Mouse (Mus musculus): Measurements from ENCODE around the gene Fgfr2.
A peak's percentile ranks its signal among the peaks of the same experiment; 100 is the strongest.

Fgfr2 gene

DNA sequence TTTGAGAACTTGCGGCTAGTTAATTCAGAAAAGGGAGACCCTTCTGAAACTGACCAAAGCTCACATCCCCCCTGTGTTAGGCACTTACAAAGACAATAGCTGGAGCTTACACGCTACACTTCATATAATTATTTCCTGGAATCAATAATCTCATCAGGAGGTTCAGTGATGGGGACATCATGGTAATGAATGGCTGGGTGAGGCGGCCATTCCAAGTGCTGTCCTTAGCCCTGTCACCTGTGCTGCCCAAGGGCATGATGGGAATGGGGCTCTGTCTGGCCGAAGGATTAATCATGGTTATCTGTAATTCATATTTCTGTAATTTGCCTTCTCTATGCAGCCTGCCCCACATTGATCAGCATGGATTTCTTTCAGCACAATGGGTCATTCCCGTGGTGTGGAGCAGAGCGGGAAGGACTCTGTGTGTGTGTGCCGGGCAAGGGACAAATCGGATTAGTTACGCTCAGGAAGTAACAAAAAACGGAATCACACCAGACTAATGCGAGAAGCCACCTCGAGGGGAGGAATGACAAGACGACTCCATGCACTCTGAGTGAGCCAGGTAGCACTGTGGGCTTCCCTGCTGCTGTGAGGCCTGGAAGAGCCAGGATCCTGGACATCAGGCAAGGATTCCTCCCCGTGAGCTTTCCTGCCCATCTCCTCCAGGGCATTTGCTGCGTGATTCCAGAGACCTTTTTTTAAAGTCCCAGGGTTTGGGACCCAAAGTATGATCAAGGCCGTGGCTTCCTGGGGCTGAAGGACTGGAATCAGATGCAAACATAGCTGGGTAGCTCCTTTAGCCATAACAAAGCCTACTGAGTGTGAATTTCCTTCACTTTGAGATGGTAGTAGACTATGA is 1375.8 kb downstream of the Fgfr2 start:
- no peak overlapping the region for H3K4me3 ChIP-seq (replicated peaks; ENCODE audit: low read length)

DNA sequence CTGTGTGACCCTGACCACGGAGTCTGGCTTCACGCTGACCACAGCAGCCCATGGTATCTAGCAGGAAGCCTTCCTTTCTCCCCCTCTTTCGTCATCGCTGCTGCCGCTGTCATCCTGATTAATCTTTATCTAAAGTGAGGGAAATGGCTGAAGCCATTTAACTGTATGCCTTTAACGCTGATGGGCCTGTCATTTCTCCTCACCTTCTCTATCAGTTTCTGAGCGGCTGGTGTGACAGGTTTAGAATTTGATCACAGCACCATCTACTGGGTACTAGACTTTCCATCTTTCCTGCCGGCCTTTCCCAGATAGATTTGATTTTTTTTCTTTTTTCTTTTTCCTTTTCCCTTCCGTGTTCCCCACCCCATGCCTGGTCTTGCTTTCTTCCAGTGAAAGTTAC is 1376.4 kb downstream of the Fgfr2 start:
- Histone ChIP-seq H3K4me3 (replicated peaks; ENCODE audit: low read length) (no peak overlapping the region), H3K36me3 (ENCODE audit: insufficient read depth, low read length) (no peaks in the 10 kb centered on the region), H3K27me3 (ENCODE audit: insufficient read depth, low read length) (peaks cover 16% of the 10 kb centered on the region), H3K4me1 (replicated peaks; ENCODE audit: low read depth, low read length) (0 out of 2 replicates have a peak, but pooled peaks cover 3% of the 10 kb centered on the region), H3K9me3 (ENCODE audit: low read length) (no peaks in the 10 kb centered on the region)
- TF ChIP-seq POU5F1 (IDR thresholded peaks at IDR 0.05; ENCODE audit: borderline replicate concordance, low read length) (no peak), CTCF (conservative IDR thresholded peaks at IDR 0.05; ENCODE audit: low read length) (no peak), NANOG (IDR thresholded peaks at IDR 0.05; ENCODE audit: borderline replicate concordance, low read length) (no peak)

More for the DNA sequence above, 1375.8 kb downstream of the Fgfr2 start:
- 0 out of 2 replicates have a peak, but pooled peaks cover 3% of the 10 kb centered on the region for H3K4me1 ChIP-seq (replicated peaks; ENCODE audit: low read depth, low read length)
- no peaks in the 10 kb centered on the region for H3K36me3 ChIP-seq (ENCODE audit: insufficient read depth, low read length)
- H3K9me3 ChIP-seq (ENCODE audit: low read length): no peaks in the 10 kb centered on the region
- no peak for TF ChIP-seq NANOG (IDR thresholded peaks at IDR 0.05; ENCODE audit: borderline replicate concordance, low read length)
- no peak for TF ChIP-seq CTCF (conservative IDR thresholded peaks at IDR 0.05; ENCODE audit: low read length)
- TF ChIP-seq POU5F1 (IDR thresholded peaks at IDR 0.05; ENCODE audit: borderline replicate concordance, low read length): no peak
- H3K27me3 ChIP-seq (ENCODE audit: insufficient read depth, low read length): peaks cover 12% of the 10 kb centered on the region

DNA sequence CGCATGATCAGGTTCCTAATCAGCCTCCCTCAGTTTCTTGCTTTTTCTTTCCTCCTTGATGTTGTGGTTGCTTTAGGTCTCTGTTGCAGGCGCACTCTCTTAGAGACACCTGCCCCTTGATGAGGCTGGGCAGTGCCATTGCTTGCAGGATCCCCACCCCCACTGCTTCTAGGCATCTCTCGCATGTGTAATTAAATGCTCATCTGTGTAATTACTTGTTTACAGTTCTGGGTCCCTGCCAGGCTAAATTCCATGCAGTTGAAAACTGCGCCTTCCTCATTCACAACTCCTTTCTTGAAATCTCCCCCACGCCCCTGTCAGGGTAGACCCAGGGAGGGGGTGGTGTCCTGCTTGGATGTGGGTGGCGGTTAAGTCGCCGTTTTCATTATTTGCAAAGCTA is 1380.0 kb downstream of the Fgfr2 start:
- H3K4me1 ChIP-seq (replicated peaks; ENCODE audit: low read depth, low read length): 0 out of 2 replicates have a peak, but pooled peaks cover 3% of the 10 kb centered on the region
- H3K27me3 ChIP-seq (ENCODE audit: insufficient read depth, low read length): peaks cover 16% of the 10 kb centered on the region
- TF ChIP-seq POU5F1 (IDR thresholded peaks at IDR 0.05; ENCODE audit: borderline replicate concordance, low read length): no peak
- TF ChIP-seq NANOG (IDR thresholded peaks at IDR 0.05; ENCODE audit: borderline replicate concordance, low read length): no peak
- TF ChIP-seq CTCF (conservative IDR thresholded peaks at IDR 0.05; ENCODE audit: low read length): no peak
- H3K9me3 ChIP-seq (ENCODE audit: low read length): no peaks in the 10 kb centered on the region
- H3K36me3 ChIP-seq (ENCODE audit: insufficient read depth, low read length): no peaks in the 10 kb centered on the region
- H3K4me3 ChIP-seq (replicated peaks; ENCODE audit: low read length): no peak overlapping the region

DNA sequence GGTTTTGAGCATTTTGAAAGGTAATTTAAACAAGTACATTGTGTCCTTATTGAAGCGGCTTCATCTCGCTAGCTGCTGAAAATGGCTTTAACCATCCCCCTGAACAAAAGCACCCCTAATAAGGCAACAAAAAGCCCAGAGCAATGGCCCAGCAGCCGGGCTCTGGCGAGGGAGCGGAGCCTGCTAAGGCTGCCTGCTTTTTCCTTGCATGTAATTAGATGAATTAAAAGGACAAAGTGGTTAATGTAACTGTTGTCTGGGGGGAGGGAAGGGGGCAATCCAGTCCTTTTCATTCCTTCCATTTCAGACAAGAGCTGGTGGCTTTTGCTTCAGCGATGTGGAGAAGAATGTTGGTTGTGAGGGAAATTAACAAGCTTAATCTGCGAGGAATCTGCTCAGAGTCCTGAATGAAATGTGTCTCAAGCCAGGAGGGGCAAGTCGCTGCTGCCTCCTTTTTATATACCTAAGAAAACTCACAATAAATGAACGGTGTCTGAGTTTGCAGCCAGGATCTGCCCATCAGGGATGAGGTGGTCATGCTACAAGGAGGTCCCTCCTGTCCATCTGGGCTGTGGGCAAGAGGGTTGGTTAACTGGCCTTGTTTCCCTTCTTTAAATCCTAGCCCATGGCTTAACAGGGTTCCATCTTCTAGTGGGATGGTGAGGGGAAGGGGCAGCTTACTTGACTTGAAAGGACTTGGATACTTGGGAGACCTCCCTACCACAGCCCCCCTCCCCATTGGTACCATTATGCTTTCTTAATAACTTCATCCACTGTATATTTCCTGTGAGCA is 1400.2 kb downstream of the Fgfr2 start:
- H3K27me3 ChIP-seq (ENCODE audit: insufficient read depth, low read length): peaks cover 6% of the 10 kb centered on the region; the same call in 1 of the 2 replicates
- H3K36me3 ChIP-seq (ENCODE audit: insufficient read depth, low read length): no peaks in the 10 kb centered on the region
- no peaks in the 10 kb centered on the region for H3K9me3 ChIP-seq (ENCODE audit: low read length)
- TF ChIP-seq CTCF (conservative IDR thresholded peaks at IDR 0.05; ENCODE audit: low read length) (no peak), NANOG (IDR thresholded peaks at IDR 0.05; ENCODE audit: borderline replicate concordance, low read length) (no peak), POU5F1 (IDR thresholded peaks at IDR 0.05; ENCODE audit: borderline replicate concordance, low read length) (no peak)
- no peak overlapping the region for H3K4me3 ChIP-seq (replicated peaks; ENCODE audit: low read length)
- peaks cover 14% of the 10 kb centered on the region for H3K4me1 ChIP-seq (replicated peaks; ENCODE audit: low read depth, low read length)

DNA sequence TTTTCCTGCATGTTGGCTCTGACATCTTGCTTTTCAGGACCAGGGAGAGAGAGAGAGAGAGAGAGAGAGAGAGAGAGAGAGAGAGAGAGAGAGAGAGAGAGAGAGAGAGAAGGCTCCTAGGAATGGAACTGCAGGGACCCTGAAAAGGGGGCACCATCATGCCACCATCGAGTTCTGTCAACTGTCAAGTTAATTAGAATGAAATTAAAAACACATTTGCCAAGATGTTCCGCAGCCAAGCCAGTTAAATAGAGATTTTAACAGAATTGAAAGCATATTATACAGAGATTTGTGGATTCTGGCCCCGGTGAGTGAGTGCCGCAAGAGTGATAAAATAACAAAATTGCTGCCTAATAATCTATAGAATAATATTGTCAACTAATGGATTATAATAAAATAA is 1400.8 kb downstream of the Fgfr2 start:
- Histone ChIP-seq H3K27me3 (ENCODE audit: insufficient read depth, low read length) (peaks cover 6% of the 10 kb centered on the region; the same call in 1 of the 2 replicates), H3K9me3 (ENCODE audit: low read length) (no peaks in the 10 kb centered on the region), H3K4me1 (replicated peaks; ENCODE audit: low read depth, low read length) (peaks cover 13% of the 10 kb centered on the region), H3K4me3 (replicated peaks; ENCODE audit: low read length) (no peak overlapping the region), H3K36me3 (ENCODE audit: insufficient read depth, low read length) (no peaks in the 10 kb centered on the region)
- TF ChIP-seq NANOG (IDR thresholded peaks at IDR 0.05; ENCODE audit: borderline replicate concordance, low read length) (no peak), CTCF (conservative IDR thresholded peaks at IDR 0.05; ENCODE audit: low read length) (no peak), POU5F1 (IDR thresholded peaks at IDR 0.05; ENCODE audit: borderline replicate concordance, low read length) (no peak)

DNA sequence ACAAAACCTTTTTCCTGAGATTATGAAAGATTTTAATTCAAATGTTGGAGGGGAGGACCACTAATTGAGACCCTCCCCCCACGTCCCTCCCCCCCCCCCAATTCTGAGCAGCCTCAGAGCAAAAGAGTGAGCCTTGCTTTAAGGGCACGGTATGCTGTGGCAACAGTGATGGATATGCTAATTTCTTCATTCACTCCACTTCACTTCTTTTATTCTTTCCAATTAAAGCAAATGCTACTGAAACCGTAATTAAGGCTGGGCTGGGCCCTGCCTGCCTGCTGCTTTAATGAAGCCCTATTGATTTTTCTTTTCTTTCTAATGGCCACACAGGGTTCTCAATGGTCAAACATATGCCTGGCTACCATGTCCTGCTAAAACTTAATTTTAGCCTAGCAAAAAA is 1404.9 kb downstream of the Fgfr2 start:
- no peaks in the 10 kb centered on the region for H3K36me3 ChIP-seq (ENCODE audit: insufficient read depth, low read length)
- peak; percentile 16; the same call in 1 of the 2 replicates for TF ChIP-seq NANOG (IDR thresholded peaks at IDR 0.05; ENCODE audit: borderline replicate concordance, low read length)
- no peak for TF ChIP-seq CTCF (conservative IDR thresholded peaks at IDR 0.05; ENCODE audit: low read length)

DNA sequence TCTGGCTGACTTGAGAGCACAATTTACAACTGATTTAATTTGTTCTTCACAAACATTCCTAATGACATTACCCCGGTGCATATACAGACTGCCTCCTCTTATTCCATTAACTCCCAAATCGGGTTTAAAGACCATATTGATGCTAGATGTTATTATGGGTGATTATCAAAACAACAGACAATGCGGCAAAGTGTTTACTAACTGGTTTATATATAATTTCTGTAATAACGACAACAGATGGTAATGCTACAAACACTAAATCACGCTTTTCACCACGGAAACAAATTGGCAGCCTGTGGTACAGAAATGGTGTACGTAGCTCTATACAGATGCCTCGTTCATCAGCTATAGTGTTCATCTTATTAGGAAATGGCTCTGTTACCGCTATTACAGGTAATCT is 1410.1 kb downstream of the Fgfr2 start:
- Histone ChIP-seq H3K36me3 (ENCODE audit: insufficient read depth, low read length) (no peaks in the 10 kb centered on the region), H3K9me3 (ENCODE audit: low read length) (no peaks in the 10 kb centered on the region), H3K4me1 (replicated peaks; ENCODE audit: low read depth, low read length) (peaks cover 7% of the 10 kb centered on the region), H3K27me3 (ENCODE audit: insufficient read depth, low read length) (peaks cover 3% of the 10 kb centered on the region; the same call in 1 of the 2 replicates), H3K4me3 (replicated peaks; ENCODE audit: low read length) (no peak overlapping the region)
- no peak for TF ChIP-seq CTCF (conservative IDR thresholded peaks at IDR 0.05; ENCODE audit: low read length)
- no peak for TF ChIP-seq NANOG (IDR thresholded peaks at IDR 0.05; ENCODE audit: borderline replicate concordance, low read length)

More for the DNA sequence above, 1404.9 kb downstream of the Fgfr2 start:
- peaks cover 16% of the 10 kb centered on the region for H3K4me1 ChIP-seq (replicated peaks; ENCODE audit: low read depth, low read length)
- peaks cover 8% of the 10 kb centered on the region; the same call in 1 of the 2 replicates for H3K27me3 ChIP-seq (ENCODE audit: insufficient read depth, low read length)
- no peaks in the 10 kb centered on the region for H3K9me3 ChIP-seq (ENCODE audit: low read length)
- no peak overlapping the region for H3K4me3 ChIP-seq (replicated peaks; ENCODE audit: low read length)

DNA sequence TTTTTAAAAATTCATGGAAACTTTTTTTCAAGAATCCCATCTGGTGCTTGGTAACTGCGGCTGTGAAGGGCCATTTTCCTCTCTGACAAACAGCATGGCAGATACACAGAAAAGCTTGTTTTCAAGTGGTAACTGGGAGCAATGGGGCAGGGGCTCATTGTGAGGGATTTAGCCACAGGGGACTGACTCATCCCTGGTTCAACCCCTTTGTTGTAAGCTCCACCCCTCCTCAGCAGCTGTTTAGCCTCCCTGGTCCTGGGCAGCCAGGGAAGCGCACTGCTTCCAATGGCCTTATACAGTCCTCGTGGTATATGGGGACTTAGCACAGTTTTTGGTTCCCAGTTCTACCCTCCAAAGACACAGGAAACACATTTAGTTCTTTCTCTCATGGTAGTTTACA is 1426.3 kb downstream of the Fgfr2 start:
- peaks cover 18% of the 10 kb centered on the region for H3K4me1 ChIP-seq (replicated peaks; ENCODE audit: low read depth, low read length)
- no peaks in the 10 kb centered on the region for H3K36me3 ChIP-seq (ENCODE audit: insufficient read depth, low read length)
- H3K27me3 ChIP-seq (ENCODE audit: insufficient read depth, low read length): no peaks in the 10 kb centered on the region
- H3K4me3 ChIP-seq (replicated peaks; ENCODE audit: low read length): no peak overlapping the region
- TF ChIP-seq POU5F1 (IDR thresholded peaks at IDR 0.05; ENCODE audit: borderline replicate concordance, low read length) (no peak), CTCF (conservative IDR thresholded peaks at IDR 0.05; ENCODE audit: low read length) (no peak), NANOG (IDR thresholded peaks at IDR 0.05; ENCODE audit: borderline replicate concordance, low read length) (no peak)
- H3K9me3 ChIP-seq (ENCODE audit: low read length): no peaks in the 10 kb centered on the region

All from E14TG2a.4 (cell line).